Mouse (Mus musculus) large intestine, adult 2 months (tissue): ENCODE measurements around the gene Pdcd1lg2. TPM values are rescaled to one million over a fixed set of nuclear protein-coding genes. Genes with fewer than 3 reads are reported as not detected.

Experiments
- DNase-seq: peaks from one replicate; pipeline ENCODE4 v3.0.0-alpha.2; 2012; ENCODE audit warnings: low read depth, low spot score
- WGBS: fragments of 180-500 bp; shearing (Covaris S2); methylation state at CpG from one replicate; pipeline ENCODE4 v1.1.7; 2018; 5-methylcytosine and 5-hydroxymethylcytosine counted together
- polyA plus RNA-seq: library from polyadenylated mRNA; depleted of rRNA; stranded (reverse); fragments of >200 nt; gene quantifications from 2 replicates; pipeline ENCODE4 v1.2.3, GENCODE M21; 2012

The Pdcd1lg2 gene
- polyA plus RNA-seq, 1 experiment: 0.45 TPM

DNA sequence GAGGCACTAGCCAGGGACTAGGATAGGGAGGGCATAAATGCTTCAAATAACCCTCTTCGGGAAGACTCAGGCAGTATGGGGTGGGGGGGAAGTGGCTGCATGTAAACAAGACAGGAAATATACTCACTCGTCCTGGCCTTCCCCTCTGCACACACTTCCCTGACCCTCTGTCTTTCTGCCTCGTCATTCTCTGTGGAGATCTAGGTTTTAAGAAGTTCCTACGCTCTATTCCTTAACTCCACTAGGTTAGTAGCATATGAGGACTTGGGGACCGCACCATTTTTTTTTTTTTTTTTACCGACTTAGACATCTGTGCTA lies 77.3 kb downstream of the Pdcd1lg2 start:
- WGBS: 42% methylated on average over 6 of the region's 6 CpGs
- DNase-seq: no peak

DNA sequence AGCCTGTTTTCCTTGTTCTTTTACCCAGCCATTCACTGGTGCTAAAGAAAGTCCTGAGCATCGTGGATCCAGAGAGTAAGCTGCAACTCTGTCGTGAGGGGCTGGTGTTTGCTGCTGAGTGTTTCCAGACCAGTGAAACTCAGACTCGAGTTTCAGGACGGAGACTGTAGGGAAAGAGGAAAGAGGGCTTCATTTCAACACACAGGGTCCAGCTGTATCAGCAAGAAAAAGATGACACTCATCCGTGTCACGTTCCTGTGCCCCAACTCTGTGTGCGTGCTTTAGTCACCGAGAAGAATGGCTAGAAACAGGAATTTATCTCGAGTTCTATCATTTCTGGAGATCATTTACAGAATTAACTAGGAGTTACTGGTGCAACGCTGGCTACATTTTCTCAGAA lies 77.7 kb downstream of the Pdcd1lg2 start:
- 56% methylated on average over 10 of the region's 10 CpGs for WGBS
- DNase-seq: no peak

DNA sequence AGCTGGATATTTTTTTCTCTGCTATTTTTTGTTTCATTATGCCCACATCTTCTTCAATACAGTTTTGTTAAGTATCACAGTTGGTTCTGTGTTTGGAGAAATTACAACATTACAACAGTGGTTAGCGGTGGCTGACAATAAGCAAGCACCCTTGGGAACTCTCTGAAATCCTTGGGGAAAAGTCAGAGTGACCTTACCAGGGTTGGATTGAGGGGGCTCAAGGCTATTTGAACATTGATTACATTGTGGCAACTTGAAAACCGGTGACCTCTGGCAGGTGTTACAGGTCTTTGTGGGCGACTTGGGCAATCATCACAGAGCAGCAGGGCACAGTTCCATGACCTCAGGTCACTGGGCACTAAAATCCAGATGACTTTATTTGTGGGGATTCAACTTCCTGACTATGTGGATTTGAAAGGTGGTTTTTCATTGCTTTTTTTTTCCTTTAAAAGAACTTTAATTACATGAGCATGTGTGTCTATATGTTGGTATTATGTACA lies 79.1 kb downstream of the Pdcd1lg2 start:
- DNase-seq: no peak
- WGBS: 49% methylated on average over 3 of the region's 3 CpGs

DNA sequence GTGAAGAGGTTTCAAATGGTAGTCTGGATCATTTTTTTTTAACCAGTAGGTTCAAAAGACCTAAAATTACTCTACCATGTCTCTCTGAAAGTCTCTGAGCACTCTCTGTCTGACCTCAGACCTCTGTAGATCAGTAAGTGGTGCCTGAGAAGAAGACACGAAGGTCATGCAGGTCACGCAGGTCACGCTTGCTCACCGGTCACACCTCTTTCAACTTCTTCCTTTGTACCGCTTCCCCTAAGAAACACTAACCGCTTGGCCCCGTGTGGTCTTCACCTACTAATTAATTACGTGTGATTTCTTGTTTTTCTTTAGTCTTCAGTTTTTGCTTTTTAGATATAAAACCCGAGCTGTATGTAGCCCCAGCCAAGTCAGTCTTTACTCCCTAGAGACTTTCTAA lies 80.7 kb downstream of the Pdcd1lg2 start:
- no peak for DNase-seq
- 85% methylated on average over 9 of the region's 9 CpGs for WGBS

DNA sequence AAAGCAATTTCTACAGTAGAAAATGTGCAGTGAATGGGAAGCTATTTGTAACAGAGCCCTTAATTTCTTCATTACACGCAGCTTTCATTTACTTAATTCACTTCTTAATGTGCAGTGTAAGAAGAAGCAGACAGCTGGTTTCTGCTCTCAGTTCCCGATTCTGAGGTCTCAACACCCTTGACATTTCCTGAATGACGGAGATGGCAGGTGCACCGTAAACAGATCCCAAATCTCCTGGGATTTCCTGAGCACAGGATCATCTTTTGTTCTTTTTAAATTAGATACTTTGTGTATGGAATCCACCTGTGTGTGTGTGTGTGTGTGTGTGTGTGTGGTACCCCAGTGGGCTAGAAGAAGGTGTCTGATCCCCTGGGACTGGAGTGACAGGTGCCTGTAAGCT lies 83.7 kb downstream of the Pdcd1lg2 start:
- 76% methylated on average over 4 of the region's 4 CpGs for WGBS
- no peak for DNase-seq

DNA sequence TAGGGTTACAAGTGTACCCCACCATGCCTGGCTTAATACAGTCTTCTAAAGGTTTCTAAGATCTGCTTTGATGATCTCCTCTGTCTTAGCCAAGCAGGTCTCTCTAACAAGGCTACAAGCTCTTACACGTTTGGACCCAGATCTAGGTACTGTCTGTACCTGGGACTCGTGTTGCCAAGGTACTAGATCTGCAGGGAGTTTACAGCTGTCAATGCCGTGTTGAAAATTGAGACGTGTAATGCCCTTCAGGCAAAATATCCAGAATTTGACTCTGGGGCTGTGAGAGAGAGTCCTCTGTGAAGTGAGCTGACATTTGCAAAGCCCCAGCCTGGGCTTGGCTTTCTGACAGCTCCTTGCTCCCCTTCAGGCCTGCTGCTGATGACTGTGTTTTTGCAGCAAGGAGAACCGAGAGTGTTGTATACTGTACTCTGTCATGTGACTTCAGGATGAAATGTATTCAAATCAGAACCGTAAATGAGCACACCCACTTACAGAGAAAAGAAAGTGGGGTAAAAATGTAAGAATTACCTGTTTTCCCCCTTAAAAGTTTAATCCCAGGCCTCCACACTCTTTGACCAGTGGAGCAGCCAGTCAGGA lies 85.4 kb downstream of the Pdcd1lg2 start:
- DNase-seq: no peak
- WGBS: 69% methylated on average over 6 of the region's 6 CpGs

DNA sequence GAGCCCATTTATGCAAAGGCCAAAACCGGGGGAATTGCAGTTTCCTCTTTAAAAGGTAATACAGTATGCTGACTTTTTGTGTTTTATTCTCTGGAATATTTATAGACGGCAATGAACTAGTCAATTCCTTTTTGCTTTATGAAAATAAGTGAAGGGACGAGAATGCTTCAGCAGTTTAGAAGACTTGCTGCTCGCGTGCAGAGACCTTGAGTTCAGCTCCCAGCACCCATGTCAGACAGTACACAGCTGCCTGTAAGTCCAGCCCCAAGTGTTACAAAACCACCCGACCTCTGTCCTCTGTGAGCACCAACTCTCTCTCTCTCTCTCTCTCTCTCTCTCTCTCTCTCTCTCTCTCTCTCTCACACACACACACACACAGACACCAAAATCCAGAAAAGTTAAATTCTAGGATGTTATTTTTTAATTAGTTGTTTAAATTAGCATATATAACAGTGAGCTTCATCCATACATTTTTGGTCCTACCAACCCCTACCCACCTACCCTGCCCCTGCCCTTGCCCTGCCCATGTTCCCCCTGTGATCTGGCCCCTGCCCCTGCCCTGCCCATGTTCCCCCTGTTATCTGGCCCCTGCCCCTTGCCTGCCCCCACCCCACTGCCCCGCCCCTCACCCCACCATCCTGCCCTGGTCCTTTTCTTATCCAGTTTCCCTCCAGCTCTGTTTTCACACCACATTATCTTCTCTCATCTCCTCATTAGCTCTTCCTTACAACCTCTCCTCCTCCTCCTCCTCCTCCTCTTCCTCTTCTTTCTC lies 86.3 kb downstream of the Pdcd1lg2 start:
- DNase-seq: no peak
- 57% methylated on average over 7 of the region's 7 CpGs for WGBS

DNA sequence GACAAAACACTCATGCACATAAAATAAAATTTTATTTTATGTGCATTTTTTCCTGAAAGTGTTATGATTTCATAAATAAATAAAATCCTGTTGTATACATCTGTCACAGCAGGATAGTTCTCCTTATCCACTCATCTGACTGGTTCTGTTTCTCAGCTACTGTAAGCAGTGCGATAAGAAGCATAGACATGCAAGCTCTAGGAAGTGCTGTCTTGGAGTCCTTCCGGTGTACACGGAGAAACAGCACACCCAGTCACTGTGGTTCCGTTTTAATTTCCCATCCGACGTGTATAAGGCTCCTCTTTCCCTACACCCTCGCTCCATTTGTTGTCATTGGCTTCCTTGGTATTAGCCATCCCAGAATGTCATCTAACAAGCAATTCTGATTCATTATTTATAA lies 87.2 kb downstream of the Pdcd1lg2 start:
- WGBS: 72% methylated on average over 7 of the region's 7 CpGs
- DNase-seq: no peak

DNA sequence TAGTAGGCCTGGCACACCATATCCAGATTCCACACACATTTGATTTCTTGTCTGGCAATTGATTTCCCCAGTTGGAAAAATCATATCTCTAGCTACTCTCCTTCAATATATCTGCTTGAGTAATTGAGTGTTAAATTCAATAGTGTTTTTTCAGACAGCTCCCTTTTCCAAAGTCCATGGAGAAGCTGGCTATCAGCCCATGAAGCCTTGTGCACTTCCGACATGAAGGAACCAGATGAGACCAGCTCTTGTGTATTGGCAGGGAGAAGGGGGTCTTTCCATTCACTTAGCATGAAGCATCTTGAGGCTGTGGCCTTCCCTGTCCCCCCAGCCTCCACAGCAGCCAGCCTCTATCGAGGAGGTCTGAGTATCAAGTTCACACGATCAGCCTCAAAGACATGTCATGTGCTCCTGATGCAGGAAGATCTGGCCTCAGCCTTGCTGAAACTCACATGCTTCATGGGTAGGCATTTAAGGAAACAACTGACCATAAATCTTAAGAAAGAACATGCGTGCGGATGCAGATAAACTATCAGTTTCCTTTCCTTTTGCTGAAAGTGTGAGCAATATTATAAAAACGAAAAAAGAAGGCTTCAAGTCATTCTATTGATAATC lies 88.2 kb downstream of the Pdcd1lg2 start:
- WGBS: 77% methylated on average over 6 of the region's 6 CpGs
- DNase-seq: no peak

DNA sequence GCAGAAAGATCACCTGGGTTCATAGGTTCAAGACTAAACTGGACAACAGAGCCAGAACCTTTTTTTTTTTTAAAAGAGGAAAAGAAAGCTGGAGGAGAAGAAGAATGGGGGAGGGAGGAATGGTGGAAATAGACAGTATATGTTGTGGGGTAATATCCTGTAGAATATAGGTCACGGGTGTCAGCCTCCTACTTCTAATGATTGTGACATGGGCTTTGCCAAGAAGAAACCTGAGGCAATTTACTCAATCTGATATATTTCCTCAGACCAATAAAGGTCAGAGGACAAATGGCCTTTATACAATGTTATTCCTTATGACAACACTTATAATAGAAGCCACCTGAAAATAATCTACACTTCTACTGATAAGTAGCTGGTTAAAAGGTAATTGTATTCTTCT lies 89.6 kb downstream of the Pdcd1lg2 start:
- 63% methylated on average over 1 of the region's 1 CpGs for WGBS
- no peak for DNase-seq

DNA sequence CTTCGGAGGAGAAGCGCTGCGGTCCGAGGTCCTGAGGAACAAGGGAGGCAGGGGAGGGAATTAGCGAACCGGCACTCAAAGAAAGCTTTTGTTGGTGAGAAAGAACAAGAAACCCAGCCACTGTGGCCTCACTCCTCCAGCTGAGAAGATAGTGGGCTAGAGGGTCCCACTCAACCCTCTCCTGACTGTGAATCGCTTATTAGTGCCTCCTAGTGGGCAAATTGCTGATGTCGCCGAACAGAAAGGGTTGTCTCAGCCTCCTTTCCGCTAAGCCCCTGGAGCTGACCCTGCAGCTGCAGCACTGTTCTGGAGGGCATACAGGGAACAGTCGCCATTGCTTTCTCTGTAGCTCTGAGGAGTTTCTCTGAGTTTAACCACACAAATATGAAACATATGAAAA lies 90.4 kb downstream of the Pdcd1lg2 start:
- DNase-seq: no peak
- 41% methylated on average over 11 of the region's 11 CpGs for WGBS

DNA sequence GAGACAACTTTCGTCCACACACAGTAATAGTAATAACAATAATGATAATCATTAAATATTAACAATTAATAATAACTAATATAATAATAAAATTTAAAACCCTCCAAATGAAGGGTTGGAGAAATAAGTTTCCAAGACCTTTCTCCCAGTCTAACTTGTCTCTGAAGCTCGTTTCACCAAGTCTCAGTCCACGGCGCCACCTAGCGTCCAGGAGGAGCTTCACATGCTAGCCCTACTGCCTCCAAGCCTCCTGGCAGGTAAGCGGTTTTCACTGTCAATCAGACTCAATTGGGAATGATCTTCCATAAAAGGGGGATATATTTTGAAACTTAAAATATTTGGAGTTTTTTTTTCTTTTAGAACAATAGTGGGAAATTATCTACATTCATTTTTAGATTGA lies 90.8 kb downstream of the Pdcd1lg2 start:
- DNase-seq: peak; percentile 73
- 5% methylated on average over 6 of the region's 6 CpGs for WGBS

DNA sequence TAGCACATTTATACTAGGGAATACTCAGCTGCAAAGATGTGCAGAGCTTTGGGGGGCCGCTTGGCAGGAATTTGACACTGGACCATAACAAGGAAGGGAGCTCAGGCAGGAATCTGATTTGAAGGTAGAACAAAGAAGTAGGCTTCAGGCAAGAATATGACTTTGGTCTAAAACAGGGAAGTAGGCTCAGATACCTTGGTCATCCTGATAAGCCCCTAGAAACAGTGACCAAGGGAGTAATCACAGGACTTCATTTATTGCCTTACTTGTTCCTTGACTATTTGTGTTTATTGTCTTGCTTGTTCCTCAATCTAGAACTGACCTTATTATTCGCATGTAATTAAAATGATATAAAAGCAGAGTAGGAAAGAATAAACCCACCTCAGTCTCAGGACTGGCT lies 93.4 kb downstream of the Pdcd1lg2 start:
- no peak for DNase-seq
- WGBS: 88% methylated on average over 2 of the region's 2 CpGs

DNA sequence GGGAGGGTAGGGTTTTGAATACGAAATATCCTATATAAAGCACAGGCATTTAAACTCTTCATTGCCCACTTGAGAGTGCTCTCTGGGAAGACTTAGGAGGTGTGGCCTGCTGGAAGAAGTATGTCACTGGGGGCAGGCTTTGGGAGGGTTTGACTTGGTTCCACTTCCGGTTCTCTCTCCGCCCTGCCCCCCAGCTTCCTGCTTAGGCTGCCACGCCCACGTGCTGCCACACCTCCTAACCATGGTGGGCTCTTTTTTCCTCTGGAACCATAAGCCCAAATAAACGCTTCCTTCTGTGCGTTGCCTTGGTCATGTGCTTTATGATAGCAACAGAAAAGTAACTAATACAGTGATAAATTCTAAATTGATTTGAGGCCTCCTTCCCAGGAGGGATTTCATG lies 94.9 kb downstream of the Pdcd1lg2 start:
- no peak for DNase-seq
- WGBS: 65% methylated on average over 7 of the region's 7 CpGs

DNA sequence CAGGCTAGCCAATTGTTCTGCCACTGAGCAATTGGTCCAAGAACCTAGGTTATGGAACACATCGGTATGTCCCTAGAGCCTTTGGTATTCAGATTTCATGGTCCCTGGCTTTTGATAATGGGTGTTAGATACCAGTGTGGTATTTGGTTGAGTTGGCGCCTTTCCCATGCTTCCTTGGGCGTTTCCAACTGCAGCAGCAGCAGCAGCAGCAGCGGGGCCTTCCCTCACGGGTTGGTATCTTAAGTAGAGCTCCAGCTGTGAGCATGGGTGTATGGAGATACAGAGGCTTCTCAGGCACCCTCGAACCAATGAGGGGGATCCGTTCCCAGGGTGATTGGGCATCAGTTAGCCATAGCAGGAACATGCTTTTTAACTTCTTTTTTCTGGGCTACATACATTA lies 97.5 kb downstream of the Pdcd1lg2 start:
- DNase-seq: no peak
- 65% methylated on average over 7 of the region's 7 CpGs for WGBS

DNA sequence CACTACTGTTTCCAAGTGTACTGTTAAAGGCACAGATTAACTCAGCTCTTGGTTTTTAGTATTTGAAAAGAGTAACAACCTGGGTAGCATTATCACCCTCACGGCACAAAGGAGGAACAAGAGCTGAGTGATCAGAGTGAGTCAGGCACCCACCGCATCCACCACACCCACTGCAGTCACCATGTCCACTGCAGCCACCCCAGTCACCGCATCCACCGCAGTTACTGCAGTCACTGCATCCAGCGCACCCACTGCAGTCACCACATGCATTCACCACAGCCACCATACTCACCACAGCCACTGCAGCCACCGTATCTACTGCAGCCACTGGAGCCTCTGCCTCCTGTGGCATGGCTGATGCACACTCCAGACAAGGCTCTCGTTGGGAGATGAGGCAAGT lies 99.1 kb downstream of the Pdcd1lg2 start:
- DNase-seq: no peak
- WGBS: 82% methylated on average over 7 of the region's 7 CpGs

DNA sequence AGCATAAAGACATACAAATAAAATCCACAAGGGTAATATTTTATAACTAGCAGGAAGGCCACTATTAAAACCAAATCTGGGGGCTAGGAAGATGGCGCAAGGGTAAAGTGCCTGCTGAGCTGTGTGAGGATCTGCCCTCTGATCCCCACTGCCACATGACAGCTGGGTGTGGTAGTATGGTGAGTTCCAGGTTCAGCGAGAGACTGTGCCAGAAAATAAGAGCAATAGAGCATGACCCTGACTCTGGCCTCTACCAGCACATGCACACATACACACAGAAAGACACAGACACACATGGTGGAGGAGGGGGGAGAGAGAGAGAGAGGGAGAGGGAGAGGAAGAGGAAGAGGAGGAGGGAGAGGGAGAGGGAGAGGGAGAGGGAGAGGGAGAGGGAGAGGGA lies 101.1 kb downstream of the Pdcd1lg2 start:
- no peak for DNase-seq
- WGBS: 41% methylated on average over 2 of the region's 2 CpGs

DNA sequence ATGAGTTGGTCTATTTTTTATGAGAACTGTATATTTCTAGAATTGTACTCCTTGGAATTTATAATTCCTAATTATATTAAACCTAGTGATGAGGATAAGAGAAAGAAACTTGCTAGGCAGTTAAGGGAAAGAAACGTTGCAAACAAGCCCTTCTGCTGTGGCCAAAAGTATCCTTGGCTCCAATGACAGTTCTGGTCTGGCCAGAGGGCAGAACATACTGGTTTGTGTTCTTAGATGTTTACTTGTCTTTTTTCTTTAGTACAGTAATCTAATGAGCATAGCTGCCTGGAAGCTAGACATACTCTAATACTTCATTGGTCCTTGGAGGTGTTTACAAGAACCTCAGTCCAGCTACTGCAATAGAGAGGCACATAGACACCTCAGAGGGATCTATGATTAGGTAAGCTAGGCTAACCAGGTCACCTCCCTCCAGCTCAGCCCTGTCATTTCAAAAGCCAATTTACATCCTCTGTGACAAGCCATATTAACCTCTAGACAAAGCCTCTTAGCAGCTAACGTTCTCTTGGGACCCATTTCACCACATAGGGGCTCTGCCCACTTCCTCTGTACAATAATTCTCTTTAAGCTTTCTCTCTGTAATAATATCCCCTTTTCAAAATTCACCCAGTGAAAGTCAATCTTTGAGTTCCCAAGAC lies 102.5 kb downstream of the Pdcd1lg2 start:
- WGBS: 50% methylated on average over 2 of the region's 2 CpGs
- DNase-seq: no peak

DNA sequence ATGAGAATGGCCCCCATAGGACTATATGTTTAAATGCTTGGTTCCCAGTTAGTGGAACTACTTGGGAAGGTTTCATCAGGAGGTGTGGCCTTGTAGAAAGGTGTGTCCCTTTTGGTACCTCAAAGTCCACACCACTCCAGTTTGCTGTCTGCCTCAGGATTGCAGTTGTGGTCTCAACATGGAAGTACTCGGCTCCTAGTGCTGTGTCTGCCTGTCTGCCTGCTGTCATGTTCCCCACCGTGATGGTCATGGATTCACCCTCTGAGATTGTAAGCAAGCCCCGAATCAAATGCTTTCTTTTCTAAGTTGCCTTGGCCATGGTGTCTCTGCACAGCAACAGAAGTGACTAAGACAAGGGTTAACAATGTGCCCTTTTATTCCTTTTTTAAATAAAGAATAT lies 103.4 kb downstream of the Pdcd1lg2 start:
- WGBS: 95% methylated on average over 3 of the region's 3 CpGs
- DNase-seq: no peak

DNA sequence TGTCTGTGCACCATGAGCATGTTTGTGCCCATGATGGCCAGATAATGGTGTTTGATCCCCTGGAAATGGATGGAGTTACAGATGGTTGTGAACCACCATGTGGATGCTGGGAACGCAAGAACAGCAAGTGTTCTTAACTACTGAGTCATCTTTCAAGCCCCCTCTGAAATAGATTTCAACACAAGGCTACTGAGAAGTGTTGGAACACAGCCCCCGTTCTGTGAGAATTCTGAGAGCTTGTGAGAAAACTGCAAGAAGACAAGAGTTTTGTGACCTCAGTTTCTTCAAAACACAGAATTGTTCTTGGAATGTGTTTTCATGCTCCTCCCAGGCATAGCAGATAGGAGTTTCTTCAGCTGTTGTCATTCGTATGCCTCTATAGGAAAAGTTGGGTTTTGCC lies 104.7 kb downstream of the Pdcd1lg2 start:
- DNase-seq: no peak
- WGBS: 96% methylated on average over 3 of the region's 3 CpGs

DNA sequence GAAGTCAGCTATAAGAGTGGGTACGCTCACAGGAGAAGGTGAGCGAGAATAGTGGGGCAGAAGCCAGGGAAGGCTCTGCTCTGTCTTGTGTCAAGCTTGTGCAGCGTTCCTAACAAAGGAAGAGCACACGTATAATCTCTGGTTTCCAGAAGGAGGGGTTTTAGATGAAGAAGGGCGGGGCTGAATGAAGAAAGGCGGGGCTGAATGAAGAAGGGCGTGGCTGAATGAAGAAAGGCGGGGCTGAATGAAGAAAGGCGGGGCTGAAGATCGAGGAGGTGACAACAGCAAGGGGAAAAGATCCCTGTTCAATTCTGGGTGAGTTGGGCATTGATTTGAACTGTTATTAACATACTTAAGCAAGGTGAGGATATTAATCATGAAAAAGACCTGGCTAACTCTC lies 105.3 kb downstream of the Pdcd1lg2 start:
- DNase-seq: no peak
- WGBS: 83% methylated on average over 10 of the region's 10 CpGs
